Mouse (Mus musculus): Measurements from ENCODE around the gene Cdc123. TPM values are rescaled to one million over a fixed set of nuclear protein-coding genes. Genes with fewer than 3 reads are reported as not detected.

Cdc123 gene
- polyA plus RNA-seq, 1 experiment from 2014 or later: 414 TPM

GRCm38 (mm10) chr2:5797816-5798672 is 46.9 kb downstream of the Cdc123 start:
- no peaks in the 10 kb centered on the region for H3K9me3 ChIP-seq (replicated peaks)
- 96% methylated on average over 11 of the region's 11 CpGs for WGBS
- H3K4me3 ChIP-seq: no peak overlapping the region
- peaks cover 100% of the 10 kb centered on the region for H3K36me3 ChIP-seq
- H3K27me3 ChIP-seq (ENCODE audit: low read depth, poor library complexity, severe bottlenecking): no peaks in the 10 kb centered on the region
- no peak overlapping the region for H3K27ac ChIP-seq
- no peaks in the 10 kb centered on the region for H3K4me1 ChIP-seq
- DNase-seq (ENCODE audit: low spot score): no peak

DNA sequence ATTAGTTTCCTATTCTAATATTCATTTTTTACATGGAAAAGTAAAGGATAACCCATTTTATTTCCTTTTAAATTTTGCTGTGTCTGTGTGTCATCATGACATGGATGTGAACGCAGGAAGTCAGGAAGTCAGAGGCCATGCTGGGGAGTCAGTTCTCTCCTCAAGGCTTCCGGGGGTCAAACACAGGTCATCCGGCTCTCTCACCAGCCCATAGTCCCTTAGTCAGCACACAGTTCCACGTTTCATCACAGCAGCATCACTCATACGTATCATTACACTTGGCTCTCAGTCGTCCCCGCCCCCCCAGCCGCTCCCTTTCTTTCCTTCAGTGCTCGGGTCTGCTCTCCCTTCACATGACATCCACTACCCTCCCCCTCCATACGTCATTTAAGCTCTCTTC is 51.2 kb downstream of the Cdc123 start:
- Histone ChIP-seq H3K27ac (no peak overlapping the region), H3K36me3 (peaks cover 64% of the 10 kb centered on the region), H3K9me3 (replicated peaks) (no peaks in the 10 kb centered on the region), H3K27me3 (ENCODE audit: low read depth, poor library complexity, severe bottlenecking) (no peaks in the 10 kb centered on the region), H3K4me1 (no peaks in the 10 kb centered on the region), H3K4me3 (no peak overlapping the region)
- WGBS: 87% methylated on average over 10 of the region's 10 CpGs
- no peak for DNase-seq (ENCODE audit: low spot score)

- Histone ChIP-seq H3K27me3 (ENCODE audit: low read depth, poor library complexity, severe bottlenecking) (no peaks in the 10 kb centered on the region), H3K4me3 (no peak overlapping the region), H3K4me1 (no peaks in the 10 kb centered on the region), H3K27ac (no peak overlapping the region), H3K36me3 (peaks cover 47% of the 10 kb centered on the region), H3K9me3 (replicated peaks) (no peaks in the 10 kb centered on the region)
- WGBS: 94% methylated on average over 5 of the region's 5 CpGs
- DNase-seq (ENCODE audit: low spot score): no peak
Measured at GRCm38 (mm10) chr2:5792056-5792455, 52.9 kb downstream of the Cdc123 start.

- no peak for DNase-seq (ENCODE audit: low spot score)
- no peak overlapping the region for H3K27ac ChIP-seq
- no peaks in the 10 kb centered on the region for H3K4me1 ChIP-seq
- H3K36me3 ChIP-seq: peaks cover 23% of the 10 kb centered on the region
- H3K9me3 ChIP-seq (replicated peaks): no peaks in the 10 kb centered on the region
- no peak overlapping the region for H3K4me3 ChIP-seq
- 37% methylated on average over 4 of the region's 4 CpGs for WGBS
- no peaks in the 10 kb centered on the region for H3K27me3 ChIP-seq (ENCODE audit: low read depth, poor library complexity, severe bottlenecking)
Measured at GRCm38 (mm10) chr2:5789625-5790160, 55.3 kb downstream of the Cdc123 start.

DNA sequence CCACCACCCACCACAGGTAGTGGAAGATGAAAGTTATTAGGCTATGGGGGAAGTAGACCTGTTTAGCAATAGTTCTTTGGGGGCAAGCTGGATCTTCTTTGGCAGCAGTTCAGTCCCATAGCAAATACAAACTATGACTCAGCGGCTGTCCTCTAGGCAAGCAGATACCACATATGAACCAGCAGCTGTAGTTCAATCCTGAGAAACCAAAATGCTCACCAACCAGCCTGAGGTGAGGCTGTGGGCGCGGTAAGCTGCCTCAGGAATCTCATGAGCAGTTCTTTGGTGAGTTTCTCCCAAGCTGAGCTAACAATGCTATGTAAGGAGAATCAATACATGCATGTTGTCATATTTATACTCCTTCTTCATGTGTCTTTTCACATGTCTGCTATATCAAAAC is 57.6 kb downstream of the Cdc123 start:
- WGBS: 88% methylated on average over 3 of the region's 3 CpGs
- no peaks in the 10 kb centered on the region for H3K9me3 ChIP-seq (replicated peaks)
- H3K36me3 ChIP-seq: peaks cover under 1% of the 10 kb centered on the region; the same call in 1 of the 2 replicates
- no peak overlapping the region for H3K4me3 ChIP-seq
- DNase-seq (ENCODE audit: low spot score): no peak
- no peaks in the 10 kb centered on the region for H3K27me3 ChIP-seq (ENCODE audit: low read depth, poor library complexity, severe bottlenecking)
- no peaks in the 10 kb centered on the region for H3K4me1 ChIP-seq
- no peak overlapping the region for H3K27ac ChIP-seq

GRCm38 (mm10) chr2:5772464-5772863 is 72.5 kb downstream of the Cdc123 start:
- no peak overlapping the region for H3K4me3 ChIP-seq
- H3K9me3 ChIP-seq (replicated peaks): no peaks in the 10 kb centered on the region
- H3K27me3 ChIP-seq (ENCODE audit: low read depth, poor library complexity, severe bottlenecking): no peaks in the 10 kb centered on the region
- DNase-seq (ENCODE audit: low spot score): no peak
- 83% methylated on average over 2 of the region's 2 CpGs for WGBS
- H3K27ac ChIP-seq: no peak overlapping the region
- no peaks in the 10 kb centered on the region for H3K4me1 ChIP-seq
- H3K36me3 ChIP-seq: no peaks in the 10 kb centered on the region

DNA sequence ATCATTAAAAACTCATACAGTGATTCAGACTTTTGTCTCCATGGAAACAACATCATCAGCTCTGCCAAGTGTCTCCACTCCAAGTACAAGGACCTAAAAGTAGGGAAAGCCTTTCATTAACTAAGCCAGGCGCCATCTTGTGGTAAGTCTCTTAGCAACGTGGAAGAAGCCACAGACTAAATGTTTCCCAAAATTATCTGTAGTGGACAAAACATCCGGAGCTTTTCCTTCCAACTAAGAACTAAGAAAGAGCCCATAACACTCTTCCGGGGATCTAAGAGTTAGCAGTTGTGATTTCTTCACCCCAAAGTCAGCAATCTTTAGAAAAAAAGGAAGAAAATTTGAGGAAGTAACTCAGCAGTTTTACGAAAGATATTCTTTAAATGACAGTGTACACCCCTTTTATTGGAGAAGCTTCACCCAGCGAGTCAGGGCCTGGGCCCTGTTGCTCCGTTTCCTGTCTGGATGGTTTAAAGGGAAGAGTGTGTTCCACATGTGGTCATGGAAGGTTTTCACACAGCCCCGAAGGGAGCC is 74.2 kb downstream of the Cdc123 start:
- no peak overlapping the region for H3K27ac ChIP-seq
- no peaks in the 10 kb centered on the region for H3K4me1 ChIP-seq
- no peak for DNase-seq (ENCODE audit: low spot score)
- no peak overlapping the region for H3K4me3 ChIP-seq
- WGBS: 60% methylated on average over 8 of the region's 8 CpGs
- no peaks in the 10 kb centered on the region for H3K9me3 ChIP-seq (replicated peaks)
- no peaks in the 10 kb centered on the region for H3K27me3 ChIP-seq (ENCODE audit: low read depth, poor library complexity, severe bottlenecking)
- no peaks in the 10 kb centered on the region for H3K36me3 ChIP-seq

- H3K9me3 ChIP-seq (replicated peaks): no peaks in the 10 kb centered on the region
- no peak overlapping the region for H3K4me3 ChIP-seq
- no peak for DNase-seq (ENCODE audit: low spot score)
- H3K4me1 ChIP-seq: no peaks in the 10 kb centered on the region
- H3K36me3 ChIP-seq: no peaks in the 10 kb centered on the region
- H3K27ac ChIP-seq: no peak overlapping the region
- H3K27me3 ChIP-seq (ENCODE audit: low read depth, poor library complexity, severe bottlenecking): no peaks in the 10 kb centered on the region
Measured at GRCm38 (mm10) chr2:5769630-5770029, 75.3 kb downstream of the Cdc123 start.

DNA sequence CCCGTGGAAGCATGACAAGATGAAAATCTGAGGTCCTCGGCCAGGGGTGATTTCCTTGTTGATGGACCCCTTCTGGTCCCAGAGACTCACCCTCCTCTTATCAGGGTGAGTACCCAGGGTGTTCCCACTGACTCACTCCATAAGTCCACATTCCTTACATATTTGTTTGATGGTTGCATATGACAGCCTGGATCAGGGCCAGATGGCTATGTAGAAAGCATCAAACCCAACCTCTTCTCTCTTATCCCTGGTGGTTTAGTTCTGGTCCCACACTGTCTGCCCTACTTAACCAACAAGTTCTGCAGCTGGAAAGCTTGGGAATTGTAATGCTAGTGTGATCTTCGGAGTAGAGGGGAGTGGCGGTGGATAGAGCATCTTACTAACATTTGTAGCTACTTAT is 76.0 kb downstream of the Cdc123 start:
- no peaks in the 10 kb centered on the region for H3K9me3 ChIP-seq (replicated peaks)
- no peak overlapping the region for H3K27ac ChIP-seq
- DNase-seq (ENCODE audit: low spot score): no peak
- H3K36me3 ChIP-seq: no peaks in the 10 kb centered on the region
- H3K4me3 ChIP-seq: no peak overlapping the region
- no peaks in the 10 kb centered on the region for H3K27me3 ChIP-seq (ENCODE audit: low read depth, poor library complexity, severe bottlenecking)
- H3K4me1 ChIP-seq: no peaks in the 10 kb centered on the region
- 95% methylated on average over 4 of the region's 4 CpGs for WGBS

DNA sequence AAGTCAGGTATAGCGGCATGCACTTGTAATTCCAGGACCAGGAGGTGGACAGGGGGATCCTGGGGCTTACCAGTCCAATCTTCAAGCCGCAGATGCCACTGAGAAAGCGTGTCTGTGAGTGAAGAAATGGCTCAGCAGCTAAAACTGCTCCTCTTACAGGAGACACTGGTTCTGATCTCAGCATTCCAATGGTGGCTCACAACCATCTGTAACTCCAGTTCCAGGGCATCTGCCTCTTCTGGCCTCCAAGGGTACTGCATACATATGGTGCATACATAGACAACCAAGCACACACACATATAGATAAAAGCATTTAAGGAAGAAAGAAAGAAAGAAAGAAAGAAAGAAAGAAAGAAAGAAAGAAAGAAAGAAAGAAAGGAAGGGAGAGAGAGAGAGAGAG is 82.9 kb downstream of the Cdc123 start:
- Histone ChIP-seq H3K4me3 (no peak overlapping the region), H3K27ac (no peak overlapping the region), H3K9me3 (replicated peaks) (no peaks in the 10 kb centered on the region), H3K27me3 (ENCODE audit: low read depth, poor library complexity, severe bottlenecking) (no peaks in the 10 kb centered on the region), H3K36me3 (no peaks in the 10 kb centered on the region), H3K4me1 (no peaks in the 10 kb centered on the region)
- DNase-seq (ENCODE audit: low spot score): no peak
- WGBS: 94% methylated on average over 3 of the region's 3 CpGs

DNA sequence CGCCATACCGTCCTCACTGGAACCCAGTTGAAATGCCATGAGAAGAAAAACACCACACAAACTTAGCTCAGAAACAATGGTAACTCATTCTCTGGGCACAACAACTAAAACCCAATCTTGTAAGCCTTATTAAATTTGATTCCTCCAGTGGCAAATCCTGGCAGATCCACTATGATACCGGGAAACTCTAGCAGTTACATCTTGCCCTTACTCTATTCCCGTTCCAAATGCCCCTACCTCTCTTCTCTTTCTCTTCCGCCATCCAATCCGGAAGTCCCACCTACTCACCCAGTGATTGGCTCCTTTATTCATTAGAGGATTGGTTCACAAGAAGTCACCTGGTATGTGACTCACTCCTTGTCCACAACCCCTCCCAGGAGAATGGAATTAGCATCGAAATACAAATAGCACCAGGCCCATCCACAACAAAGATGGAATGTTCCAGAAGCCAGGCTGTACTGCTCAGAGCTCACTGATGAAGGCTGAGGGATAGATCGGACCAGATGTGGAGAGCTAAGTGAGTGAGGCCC is 84.4 kb downstream of the Cdc123 start:
- Histone ChIP-seq H3K27ac (no peak overlapping the region), H3K9me3 (replicated peaks) (no peaks in the 10 kb centered on the region), H3K36me3 (no peaks in the 10 kb centered on the region), H3K4me3 (no peak overlapping the region), H3K27me3 (ENCODE audit: low read depth, poor library complexity, severe bottlenecking) (no peaks in the 10 kb centered on the region), H3K4me1 (no peaks in the 10 kb centered on the region)
- WGBS: 96% methylated on average over 8 of the region's 8 CpGs
- no peak for DNase-seq (ENCODE audit: low spot score)

DNA sequence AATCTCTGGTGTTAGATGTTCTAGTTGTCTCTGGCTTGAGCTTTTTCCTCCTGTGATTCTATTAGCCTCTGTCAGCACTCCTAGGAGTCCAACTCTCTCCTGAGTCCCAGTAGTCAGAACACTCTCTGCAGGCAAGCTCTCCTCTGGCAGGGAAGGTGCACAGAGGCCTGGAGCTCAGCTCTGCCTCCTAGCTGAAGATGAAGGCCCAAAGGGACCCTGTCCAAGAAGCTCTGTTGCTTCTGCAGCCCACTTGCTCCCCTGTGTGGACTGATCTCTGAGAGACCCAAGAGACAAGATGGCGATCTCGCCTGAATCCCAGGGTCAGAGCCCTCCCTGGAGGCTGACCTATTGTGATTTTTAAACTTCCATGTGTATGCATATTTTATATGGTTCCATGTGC is 86.4 kb downstream of the Cdc123 start:
- no peaks in the 10 kb centered on the region for H3K27me3 ChIP-seq (ENCODE audit: low read depth, poor library complexity, severe bottlenecking)
- no peak for DNase-seq (ENCODE audit: low spot score)
- H3K4me3 ChIP-seq: no peak overlapping the region
- 90% methylated on average over 2 of the region's 2 CpGs for WGBS
- no peaks in the 10 kb centered on the region for H3K9me3 ChIP-seq (replicated peaks)
- H3K27ac ChIP-seq: no peak overlapping the region
- no peaks in the 10 kb centered on the region for H3K36me3 ChIP-seq
- no peaks in the 10 kb centered on the region for H3K4me1 ChIP-seq

GRCm38 (mm10) chr2:5750872-5751271 is 94.1 kb downstream of the Cdc123 start:
- H3K36me3 ChIP-seq: no peaks in the 10 kb centered on the region
- H3K4me1 ChIP-seq: peaks cover 7% of the 10 kb centered on the region; the same call in 1 of the 2 replicates
- no peaks in the 10 kb centered on the region for H3K27me3 ChIP-seq (ENCODE audit: low read depth, poor library complexity, severe bottlenecking)
- no peak for DNase-seq (ENCODE audit: low spot score)
- no peaks in the 10 kb centered on the region for H3K9me3 ChIP-seq (replicated peaks)
- H3K4me3 ChIP-seq: no peak overlapping the region
- no peak overlapping the region for H3K27ac ChIP-seq
- WGBS: 96% methylated on average over 3 of the region's 3 CpGs

Data from limb, embryonic 10.5 days (tissue).